Mouse (Mus musculus) bone marrow, adult 2 months (tissue): ENCODE measurements around the gene Rbm15b.

Experiments
- CTCF ChIP-seq: fragments of 200-500 bp; IDR thresholded peaks from 2 replicates; pipeline ENCODE4 v1.5.1; 2011; ENCODE audit warnings: low read length, control low read depth; ENCODE audit not compliant: control insufficient read depth, insufficient read depth
- POLR2A ChIP-seq: fragments of 200-500 bp; IDR thresholded peaks from 2 replicates; pipeline ENCODE4 v1.6.1; 2011; ENCODE audit warnings: low read depth, mild to moderate bottlenecking, control low read depth, low read length, borderline replicate concordance; ENCODE audit not compliant: control insufficient read depth

- TF ChIP-seq POLR2A, result no peak; the same call in 1 of the 2 replicates
- TF ChIP-seq CTCF, result peak; percentile 79
Measured at GRCm38 (mm10) chr9:106886828-106887702, at the start of gene Rbm15b.
